Mouse (Mus musculus): ENCODE measurements at regions not wholly inside any gene's neighbourhood (a gene's known extent, or its start where the extent isn't known, plus 50 kb on each side); places are given as distances from the start of the nearest gene placed in this dataset.

GRCm38 (mm10) chr9:113287397-113287796 lies 420.7 kb downstream of the Pdcd6ip start:
- no peak for DNase-seq

DNA sequence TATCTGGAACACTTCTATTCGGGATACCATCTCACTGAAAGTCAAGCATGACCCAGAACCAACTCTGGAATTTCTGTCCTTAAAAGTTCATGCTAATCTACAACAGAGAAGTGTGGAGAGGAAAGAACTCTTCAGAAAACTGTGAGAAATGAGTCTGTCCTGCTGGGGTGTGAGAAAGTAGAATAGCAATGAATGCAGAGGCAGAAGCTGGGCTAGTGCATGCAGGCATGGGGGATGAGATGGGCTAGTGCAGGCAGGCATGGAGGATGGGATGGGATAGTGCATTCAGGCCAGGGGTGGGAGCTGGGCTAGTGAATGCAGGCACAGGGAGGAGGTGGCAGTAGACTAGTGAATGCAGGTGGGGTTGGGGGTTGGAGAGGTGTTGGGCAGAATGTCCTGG lies 424.8 kb downstream of the Pdcd6ip start:
- DNase-seq = no peak

- no peak for DNase-seq
Observed at GRCm38 (mm10) chr9:113270595-113270994, 437.5 kb downstream of the Pdcd6ip start.

- no peak for DNase-seq
Observed at GRCm38 (mm10) chr9:113267696-113268095, 440.4 kb downstream of the Pdcd6ip start.

DNA sequence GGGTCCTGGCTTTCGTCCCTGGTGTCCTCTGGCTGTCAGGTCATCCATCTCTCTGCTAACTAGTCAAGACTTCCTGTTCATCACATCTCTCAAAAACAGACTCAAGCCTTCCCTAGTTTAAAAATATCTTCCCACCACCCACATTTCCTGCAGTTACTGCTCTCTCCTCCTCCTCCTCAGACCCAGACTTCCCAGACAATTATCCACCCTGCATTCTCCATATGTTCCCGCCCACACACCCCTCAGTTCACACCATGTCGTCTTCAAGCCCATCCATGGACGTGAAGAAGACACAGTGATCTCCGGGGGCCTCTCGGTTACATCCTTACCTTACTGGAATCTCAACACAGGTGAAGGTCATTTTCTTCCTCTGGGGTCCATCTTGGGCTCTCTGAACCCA lies 444.4 kb downstream of the Pdcd6ip start:
- DNase-seq = no peak

GRCm38 (mm10) chr9:113260296-113260695 lies 447.8 kb downstream of the Pdcd6ip start:
- DNase-seq = no peak

DNA sequence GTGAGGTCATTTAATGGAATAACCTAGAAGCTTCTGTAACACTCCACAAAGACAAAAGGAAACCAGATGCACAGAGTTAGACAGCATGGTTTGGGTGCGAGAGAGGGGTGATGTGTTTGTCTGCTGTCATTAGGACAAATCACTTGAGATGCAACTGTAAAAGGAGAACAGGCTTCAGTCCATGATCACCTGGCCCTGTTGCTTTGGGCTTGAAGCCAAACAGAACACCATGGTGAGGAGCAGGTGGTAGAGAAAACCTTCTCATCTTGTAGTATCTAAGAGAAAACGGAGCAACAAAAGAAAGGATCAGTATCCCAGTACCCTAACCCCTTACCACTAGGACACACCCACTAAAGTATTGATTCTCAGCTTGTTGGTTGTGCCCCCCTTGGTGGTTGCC lies 449.5 kb downstream of the Pdcd6ip start:
- DNase-seq = peak; percentile 25

DNA sequence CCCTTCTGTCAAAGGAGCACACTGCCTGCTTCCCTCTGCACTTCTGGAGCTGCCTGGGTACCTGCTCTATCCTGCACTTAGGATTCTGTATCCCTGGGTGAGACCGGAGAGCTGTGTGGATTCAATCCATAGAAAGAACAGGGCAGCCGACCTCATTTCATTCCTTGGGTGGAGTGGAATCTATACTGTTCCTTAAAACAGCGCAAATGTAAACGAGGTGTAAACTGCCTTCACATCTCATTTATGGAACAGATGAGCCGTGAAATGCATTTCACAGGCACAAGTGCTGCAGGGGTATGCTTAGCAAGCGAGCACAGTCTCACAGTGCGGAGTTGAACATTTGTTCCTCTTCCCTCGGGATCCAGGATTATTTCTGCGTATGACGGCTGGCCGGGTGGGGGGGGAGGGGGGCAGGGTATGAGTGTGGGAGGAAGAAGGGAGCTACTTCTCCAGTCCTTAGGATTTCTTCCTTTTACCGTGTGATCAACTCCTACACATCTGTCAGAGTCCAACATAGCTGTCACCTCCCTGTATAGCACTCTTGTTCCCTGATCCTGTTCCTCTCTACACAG lies 459.3 kb downstream of the Pdcd6ip start:
- DNase-seq = no peak

GRCm38 (mm10) chr9:113247950-113248349 lies 460.1 kb downstream of the Pdcd6ip start:
- no peak for DNase-seq

DNA sequence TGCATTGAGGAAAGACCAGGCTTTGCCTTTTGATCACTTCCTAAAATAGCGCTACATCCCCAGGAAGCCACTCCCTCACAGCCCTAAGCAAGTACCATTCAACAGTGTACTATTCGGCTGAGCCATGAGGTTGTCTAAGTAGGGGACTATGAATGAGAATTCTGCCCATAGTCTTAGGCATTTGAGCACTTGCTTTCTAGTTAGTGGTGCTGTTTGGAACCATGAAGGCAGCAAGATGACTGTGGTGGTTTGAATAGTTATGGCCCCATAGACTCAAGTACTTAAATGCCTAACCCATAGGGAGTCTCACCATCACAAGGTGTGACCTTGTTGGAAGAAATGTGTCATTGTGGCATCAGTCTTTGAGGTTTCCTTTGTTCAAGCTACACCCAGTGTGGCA lies 464.2 kb downstream of the Pdcd6ip start:
- DNase-seq = no peak

DNA sequence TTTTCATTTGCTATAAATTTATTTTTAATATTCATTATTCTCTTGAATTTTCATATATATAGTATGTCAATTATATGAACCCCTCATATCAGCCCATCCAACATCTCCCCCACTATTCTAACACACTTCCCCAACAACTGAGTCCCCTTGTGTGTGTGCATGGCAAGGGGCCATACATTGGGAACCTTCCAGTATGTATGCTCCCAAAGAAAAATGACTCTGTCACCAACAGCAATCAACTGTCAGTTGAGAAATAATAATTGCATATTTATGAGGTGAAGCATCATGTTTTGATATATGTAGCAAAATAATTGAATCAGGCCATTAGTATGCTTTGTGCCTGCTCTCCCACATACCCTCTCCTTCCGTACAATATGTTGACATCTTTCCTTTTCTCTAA lies 474.7 kb downstream of the Pdcd6ip start:
- DNase-seq = no peak

DNA sequence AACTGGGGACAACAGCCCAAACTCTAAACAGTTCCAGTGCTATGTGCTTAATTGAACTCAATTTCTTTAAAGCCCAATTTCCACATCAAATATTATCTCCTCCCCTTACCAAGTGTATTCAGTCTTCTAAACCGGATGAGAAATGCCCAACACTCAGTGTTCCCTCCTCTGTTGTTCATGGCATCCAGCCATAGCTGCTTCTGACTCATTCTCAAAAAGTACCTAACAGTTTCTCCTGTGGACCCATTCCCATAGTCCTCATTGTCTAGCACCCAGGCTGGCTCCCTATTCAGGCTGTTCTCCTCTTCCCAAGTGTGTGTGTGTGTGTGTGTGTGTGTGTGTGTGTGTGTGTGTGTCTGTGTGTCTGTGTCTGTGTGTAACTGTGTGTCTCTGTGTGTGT lies 478.7 kb downstream of the Pdcd6ip start:
- no peak for DNase-seq

GRCm38 (mm10) chr9:113213930-113214329 lies 494.1 kb downstream of the Pdcd6ip start:
- DNase-seq = peak; percentile 71

DNA sequence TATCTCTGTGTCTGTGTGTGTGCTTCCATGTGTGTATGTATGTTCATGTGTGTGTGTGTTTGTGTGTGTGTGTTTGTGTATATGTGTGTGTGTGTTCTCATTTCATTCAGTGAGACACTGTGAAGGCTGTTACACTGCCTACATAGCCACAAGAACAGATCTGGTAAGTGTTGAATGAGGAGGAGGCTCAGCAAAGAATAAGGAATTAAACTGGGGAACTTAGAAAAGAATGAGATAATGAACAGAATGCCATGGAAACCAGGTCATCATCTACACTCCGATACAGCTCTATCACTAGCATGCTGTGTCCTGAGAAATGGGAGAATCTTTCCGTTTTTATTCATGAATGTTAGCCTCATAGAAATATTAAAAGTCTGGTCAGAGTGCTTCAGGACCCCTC lies 495.7 kb downstream of the Pdcd6ip start:
- no peak for DNase-seq

GRCm38 (mm10) chr9:113208181-113208580 lies 499.9 kb downstream of the Pdcd6ip start:
- no peak for DNase-seq

- no peak for DNase-seq
Observed at GRCm38 (mm10) chr9:113199241-113199640, 508.8 kb downstream of the Pdcd6ip start.

DNA sequence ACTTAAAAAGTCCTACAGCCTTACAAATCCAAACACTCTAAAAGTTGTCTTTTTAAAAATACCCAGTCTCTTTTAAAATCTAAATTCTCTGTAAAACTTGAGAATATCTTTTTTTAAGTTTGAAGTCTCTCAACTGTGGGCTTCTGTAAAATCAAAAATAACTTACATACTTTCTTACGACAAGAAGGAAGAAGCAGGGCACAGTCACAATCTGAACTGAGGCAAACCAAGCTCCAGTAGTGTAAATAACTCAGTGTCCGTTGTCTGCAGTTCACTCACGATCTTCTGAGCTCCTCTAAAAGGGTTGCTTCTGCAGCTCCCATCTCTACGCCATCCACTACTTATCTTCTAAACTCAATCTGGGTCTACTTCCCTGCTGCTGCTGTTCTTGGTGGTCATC lies 512.5 kb downstream of the Pdcd6ip start:
- DNase-seq = no peak

GRCm38 (mm10) chr9:113192773-113193172 lies 515.3 kb downstream of the Pdcd6ip start:
- no peak for DNase-seq

DNA sequence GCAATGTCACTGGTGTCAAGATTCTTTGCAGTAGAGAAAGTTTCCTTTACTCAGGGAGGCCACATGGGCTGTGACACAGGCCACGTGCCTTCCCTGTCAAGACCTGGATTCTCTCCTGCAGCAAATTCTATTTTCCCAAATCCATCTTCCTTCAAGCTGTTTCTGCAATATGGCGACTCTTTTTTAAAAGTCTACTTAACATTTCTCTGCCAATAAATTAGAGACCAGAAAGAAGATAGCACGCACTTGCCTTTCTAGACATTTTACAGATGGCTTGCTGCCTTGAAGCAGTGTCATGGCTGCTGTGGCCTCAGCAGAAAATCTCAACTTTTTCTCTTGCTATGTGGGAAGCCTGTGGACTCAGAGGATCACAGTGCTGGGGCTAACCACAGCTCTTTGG lies 516.9 kb downstream of the Pdcd6ip start:
- no peak for DNase-seq

DNA sequence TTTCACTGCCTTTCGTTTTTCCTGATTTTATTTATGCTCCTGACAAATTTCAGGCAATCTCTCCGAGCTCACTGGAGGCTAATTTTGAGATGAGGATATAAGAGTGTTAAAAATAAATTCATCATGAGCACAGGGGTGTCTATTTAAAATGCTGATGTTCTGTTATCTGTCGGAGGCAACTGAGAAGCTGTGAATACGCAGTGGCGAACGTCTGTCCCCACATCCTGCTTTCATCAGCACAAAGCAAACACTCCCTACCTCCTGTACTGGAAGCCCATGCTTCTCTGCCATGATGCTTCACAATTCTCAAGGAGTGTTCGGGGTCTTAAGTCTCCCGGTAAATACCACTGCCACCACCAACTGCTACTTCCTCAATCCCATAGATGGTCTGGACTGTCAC lies 526.9 kb downstream of the Pdcd6ip start:
- DNase-seq = no peak

- DNase-seq = no peak
Observed at GRCm38 (mm10) chr9:113177918-113178235, 530.2 kb downstream of the Pdcd6ip start.

- DNase-seq = peak; percentile 85
Observed at GRCm38 (mm10) chr9:113177181-113177917, 530.7 kb downstream of the Pdcd6ip start.

GRCm38 (mm10) chr9:113171767-113172405 lies 536.2 kb downstream of the Pdcd6ip start:
- DNase-seq = no peak

All from cerebellum, adult 11-12 months (tissue).